Mouse (Mus musculus): ENCODE measurements around the gene Pid1.
A peak's percentile ranks its signal among the peaks of the same experiment; 100 is the strongest.
"Not testable (repeated sequence)": the region's sequence is repeated elsewhere in the genome, so short reads cannot be mapped to it uniquely, and the experiment has no call there.

Gene Pid1

GRCm38 (mm10) chr1:84271712-84272200 lies 92.2 kb downstream of the Pid1 start:
- no peak for DNase-seq (ENCODE audit: low spot score)

GRCm38 (mm10) chr1:84257656-84258055 lies 106.3 kb downstream of the Pid1 start:
- DNase-seq (ENCODE audit: low spot score): no peak

GRCm38 (mm10) chr1:84254361-84254760 lies 109.6 kb downstream of the Pid1 start:
- DNase-seq (ENCODE audit: low spot score): no peak

GRCm38 (mm10) chr1:84253838-84254237 lies 110.1 kb downstream of the Pid1 start:
- peak; percentile 16 for DNase-seq (ENCODE audit: low spot score)

GRCm38 (mm10) chr1:84251205-84251604 lies 112.8 kb downstream of the Pid1 start:
- no peak for DNase-seq (ENCODE audit: low spot score)

DNA sequence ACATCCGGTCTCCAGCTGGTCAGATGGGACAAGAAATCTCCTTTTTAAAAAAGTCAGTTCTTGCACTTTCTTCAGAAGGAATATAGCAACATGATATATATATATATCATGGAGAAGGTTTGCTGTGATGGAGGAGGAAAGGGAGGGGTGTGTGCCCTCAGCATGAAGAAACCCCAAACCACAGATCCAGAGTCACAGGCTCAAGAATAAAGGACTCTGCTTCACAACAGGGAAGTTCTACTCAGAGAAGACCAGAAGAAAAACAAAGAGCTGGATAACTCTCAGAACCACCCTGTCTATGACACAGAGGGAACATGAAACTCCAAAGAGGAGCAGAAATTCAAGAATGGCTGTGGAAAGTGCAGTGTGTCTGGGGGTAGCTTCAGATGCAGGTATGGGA lies 113.2 kb downstream of the Pid1 start:
- no peak for DNase-seq (ENCODE audit: low spot score)

- no peak for DNase-seq (ENCODE audit: low spot score)
These were observed 114.1 kb downstream of the Pid1 start for GRCm38 (mm10) chr1:84249772-84250338.

DNA sequence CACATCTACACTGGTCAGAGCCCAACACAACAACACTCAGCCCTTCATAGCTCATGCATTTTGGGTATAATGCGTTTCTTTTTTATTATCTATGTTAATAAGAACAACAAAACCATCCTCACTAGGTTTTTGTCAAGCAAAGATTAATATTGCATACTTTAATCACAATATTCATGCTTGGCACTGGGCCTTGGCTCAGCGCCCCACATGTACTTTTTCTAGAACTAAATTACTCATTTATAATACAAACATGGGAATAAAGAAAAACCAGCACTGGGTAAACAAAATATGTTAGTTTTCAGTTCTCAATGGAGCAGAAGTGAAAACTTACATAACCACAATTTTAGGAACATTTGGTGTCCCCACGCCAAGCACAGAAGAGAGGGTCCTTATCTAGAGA lies 116.9 kb downstream of the Pid1 start:
- peak; percentile 23 for DNase-seq (ENCODE audit: low spot score)

DNA sequence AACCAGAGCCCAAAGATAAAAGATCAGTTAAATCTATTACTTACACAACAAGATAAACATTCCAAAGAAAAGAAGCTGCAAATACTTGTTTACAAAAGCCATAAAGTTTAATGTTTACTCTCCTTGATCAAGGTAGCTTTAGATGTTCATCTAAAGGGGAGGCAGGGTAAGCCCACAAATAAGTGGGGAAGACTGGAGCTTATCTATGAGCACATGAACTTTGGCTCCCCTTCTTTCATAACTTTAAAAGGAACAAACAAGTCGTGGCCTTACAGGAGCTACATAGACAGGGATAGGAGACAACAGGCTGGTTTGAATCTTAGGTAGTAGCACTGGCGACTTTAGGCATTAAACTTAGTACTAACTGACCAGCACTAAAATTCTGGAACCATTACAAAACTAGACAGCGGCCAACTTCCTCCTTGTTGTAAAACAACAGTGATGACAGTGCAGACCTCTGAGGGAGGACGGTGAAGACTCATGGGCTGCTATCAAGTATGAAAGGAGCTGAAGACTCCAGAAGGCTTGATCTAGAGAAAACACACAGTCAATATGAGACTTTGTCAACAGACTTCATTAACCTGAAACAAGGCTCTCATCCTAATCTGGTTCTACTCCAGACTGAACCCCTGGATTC lies 122.7 kb downstream of the Pid1 start:
- no peak for DNase-seq (ENCODE audit: low spot score)

DNA sequence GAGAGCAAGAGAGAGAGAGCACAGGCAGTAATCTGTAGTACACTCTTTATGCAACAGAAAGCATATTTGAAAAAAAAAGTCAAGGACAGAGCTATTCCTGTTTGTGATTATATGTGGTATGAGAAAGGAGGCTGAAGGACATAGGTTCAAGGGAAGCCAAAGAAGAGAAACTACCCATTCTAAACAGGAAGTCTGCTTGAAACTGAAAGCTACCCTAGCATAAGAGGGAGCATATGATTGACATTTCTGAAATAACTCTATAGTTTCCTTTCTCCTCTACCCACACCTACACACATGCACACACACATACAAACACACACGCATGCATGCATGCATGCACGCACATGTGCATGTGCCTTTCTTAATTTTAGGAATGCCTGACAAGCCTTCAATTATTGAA lies 123.8 kb downstream of the Pid1 start:
- DNase-seq (ENCODE audit: low spot score): no peak

- DNase-seq (ENCODE audit: low spot score): no peak
These were observed 133.5 kb downstream of the Pid1 start for GRCm38 (mm10) chr1:84230431-84230830.

DNA sequence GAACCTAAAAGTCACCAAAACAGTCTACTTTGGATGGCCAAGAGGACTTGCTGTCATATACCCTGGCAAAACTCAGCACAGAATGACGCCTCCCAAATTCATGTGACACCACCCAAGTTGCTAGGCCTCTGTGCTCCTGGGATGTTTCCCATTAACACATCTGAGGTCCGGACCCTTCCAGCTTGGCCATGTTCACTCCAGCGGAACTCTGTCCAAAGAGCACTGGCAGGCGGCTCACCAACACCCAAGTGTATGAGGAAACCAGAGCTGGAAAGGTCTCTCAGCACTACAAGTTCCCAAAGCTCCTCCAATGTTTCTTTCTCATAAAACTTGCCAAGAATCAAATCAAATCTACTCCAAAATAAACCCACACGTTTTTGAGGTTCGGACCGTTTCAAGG lies 138.4 kb downstream of the Pid1 start:
- no peak for DNase-seq (ENCODE audit: low spot score)

DNA sequence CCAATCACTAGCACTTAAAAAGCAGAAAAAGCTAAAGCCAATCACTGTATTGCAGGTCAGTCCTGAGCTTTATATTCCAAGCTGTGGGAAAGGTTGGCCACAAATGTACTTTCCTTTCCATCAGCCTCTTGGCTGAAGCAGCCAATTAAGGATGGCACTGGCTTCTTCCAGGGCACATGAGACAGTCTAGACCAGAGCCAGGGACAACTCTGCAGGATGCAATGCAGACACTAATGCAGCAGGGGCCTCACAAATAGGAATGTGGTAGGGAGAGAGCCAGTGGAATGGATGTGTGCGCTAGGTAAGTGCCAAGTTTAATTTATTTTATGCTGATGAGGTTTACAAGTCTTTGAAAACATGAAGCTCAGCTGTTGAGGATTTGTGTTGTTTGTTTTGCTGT lies 141.9 kb downstream of the Pid1 start:
- no peak for DNase-seq (ENCODE audit: low spot score)

DNA sequence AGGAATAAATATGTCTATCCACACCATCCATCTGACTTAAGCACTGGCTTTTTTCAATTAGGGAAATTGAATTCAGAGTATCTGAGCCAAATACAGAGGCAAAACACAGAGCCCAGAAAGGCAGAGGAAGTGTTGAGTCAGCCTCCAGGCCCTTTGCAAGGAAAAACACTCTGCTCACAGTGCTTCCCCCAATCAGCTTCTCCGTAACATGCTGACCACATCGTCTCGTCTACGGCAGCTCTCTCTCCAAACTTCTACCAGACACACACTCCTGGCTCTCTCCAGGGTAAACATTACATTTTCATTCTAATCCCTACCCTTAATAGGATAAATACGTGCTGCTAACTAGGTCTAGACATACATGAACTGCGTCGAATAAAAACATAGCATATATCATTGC lies 145.4 kb downstream of the Pid1 start:
- no peak for DNase-seq (ENCODE audit: low spot score)

DNA sequence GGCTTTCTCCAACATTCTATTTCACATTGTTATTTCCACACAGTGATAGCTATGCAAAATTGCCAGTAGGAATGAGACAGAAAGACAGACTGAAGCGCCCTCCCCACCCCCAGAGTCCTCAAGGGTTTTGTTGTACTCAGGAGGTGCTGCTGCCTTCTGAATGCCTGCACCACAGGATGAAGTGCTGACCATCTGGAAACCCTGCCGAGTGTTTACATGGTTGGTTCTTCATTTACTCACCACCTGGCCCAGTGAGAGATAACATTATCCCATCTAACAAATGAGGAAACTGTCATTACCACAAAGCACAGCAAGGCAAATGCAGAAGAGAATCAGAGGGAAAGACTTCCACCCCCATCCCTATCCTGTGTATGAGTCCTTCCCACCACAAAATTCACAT lies 146.2 kb downstream of the Pid1 start:
- no peak for DNase-seq (ENCODE audit: low spot score)

DNA sequence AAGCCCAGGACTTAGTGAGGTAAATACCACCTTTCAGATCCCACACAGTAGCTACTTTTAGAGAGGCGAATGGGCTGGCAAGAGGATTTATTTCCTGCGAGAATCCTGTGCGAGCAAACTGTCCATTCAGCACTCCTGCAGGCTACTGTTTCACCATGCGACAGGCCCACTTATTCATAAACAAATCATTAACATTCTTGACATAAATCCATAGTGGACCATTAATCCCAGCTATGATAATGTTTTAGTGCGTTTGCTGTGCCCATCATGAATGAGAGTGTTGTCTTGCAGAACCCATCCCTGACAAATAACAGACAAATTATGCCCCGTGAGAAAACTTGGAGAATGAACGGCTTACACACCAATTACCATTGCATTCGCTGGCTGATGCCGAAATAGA lies 152.5 kb downstream of the Pid1 start:
- no peak for DNase-seq (ENCODE audit: low spot score)

DNA sequence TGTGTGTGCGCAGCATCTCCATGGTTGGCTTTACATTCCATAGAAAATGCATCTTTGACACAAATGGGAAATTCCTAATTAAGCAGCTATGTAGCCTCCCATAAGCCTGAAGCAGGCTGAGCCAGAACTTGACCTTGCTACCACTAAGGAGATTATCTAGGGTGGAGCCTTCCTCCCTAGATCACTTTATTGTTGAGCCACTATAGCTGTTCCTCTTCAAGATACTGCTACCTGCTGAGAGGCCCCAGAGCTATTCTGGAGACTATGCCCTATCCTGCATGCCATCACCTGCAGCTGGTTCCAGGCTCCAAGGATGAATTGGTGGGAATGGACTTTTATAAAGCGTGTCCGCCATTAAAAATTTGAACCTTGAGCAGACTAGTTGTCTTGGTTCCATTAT lies 158.2 kb downstream of the Pid1 start:
- not testable (repeated sequence) for DNase-seq (ENCODE audit: low spot score)

DNA sequence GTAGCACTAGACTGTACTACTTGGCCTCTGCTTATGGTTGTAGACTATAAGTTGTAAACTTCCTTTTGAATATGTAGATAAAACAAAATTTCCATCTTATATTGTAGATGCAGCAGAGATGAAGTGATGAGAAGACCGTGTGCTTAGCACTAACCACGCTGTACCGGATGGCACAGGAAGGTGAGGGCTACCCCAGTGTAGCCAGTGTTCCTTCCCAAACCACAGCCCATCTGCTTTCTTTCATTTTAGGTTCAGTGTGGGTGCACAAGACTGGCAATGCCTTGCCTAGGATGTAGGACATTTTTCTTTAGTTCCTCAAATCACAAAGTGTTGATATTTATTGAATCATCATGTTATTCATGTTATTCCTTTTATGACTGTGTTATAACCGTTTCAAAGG lies 160.5 kb downstream of the Pid1 start:
- no peak for DNase-seq (ENCODE audit: low spot score)

DNA sequence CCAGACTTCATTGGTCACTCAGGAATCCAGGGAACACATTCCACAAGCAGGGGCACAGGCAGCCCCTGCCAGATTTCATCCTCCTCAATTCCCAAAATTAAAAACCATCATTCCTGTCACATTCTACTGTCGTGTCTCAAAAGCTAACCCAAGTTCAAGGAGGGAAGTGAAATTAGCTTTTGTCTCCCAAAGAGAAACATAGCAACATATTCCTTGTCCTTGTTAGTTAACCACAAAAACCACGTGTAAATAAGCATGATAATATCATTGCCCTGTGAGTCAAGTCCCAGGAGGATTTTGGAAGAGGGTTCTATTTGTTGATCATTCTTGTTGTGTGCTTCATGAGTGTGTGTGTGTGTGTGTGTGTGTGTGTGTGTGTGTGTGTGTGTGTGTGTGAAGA lies 164.1 kb downstream of the Pid1 start:
- no peak for DNase-seq (ENCODE audit: low spot score)

DNA sequence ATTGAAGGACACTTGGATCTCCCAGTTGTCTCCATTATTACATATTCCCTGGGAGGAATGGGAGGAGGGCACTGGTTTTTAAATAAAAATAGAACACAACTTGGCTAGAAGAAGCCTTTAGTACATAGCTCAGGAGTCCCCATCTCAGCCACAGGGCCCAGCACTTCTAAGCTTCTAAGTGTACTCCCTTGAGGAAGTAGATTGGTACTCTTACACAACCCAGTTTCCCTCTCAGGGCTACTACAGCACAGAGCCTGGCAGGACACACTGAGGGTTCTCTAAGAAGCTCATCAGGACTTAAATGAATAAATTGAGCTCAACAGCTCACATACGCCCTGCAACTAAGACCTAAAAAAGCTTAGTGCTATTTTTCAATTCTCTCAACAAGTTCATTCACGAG lies 165.1 kb downstream of the Pid1 start:
- no peak for DNase-seq (ENCODE audit: low spot score)

- DNase-seq (ENCODE audit: low spot score): no peak
These were observed 171.8 kb downstream of the Pid1 start for GRCm38 (mm10) chr1:84192167-84192566.

GRCm38 (mm10) chr1:84189446-84189845 lies 174.5 kb downstream of the Pid1 start:
- no peak for DNase-seq (ENCODE audit: low spot score)

DNA sequence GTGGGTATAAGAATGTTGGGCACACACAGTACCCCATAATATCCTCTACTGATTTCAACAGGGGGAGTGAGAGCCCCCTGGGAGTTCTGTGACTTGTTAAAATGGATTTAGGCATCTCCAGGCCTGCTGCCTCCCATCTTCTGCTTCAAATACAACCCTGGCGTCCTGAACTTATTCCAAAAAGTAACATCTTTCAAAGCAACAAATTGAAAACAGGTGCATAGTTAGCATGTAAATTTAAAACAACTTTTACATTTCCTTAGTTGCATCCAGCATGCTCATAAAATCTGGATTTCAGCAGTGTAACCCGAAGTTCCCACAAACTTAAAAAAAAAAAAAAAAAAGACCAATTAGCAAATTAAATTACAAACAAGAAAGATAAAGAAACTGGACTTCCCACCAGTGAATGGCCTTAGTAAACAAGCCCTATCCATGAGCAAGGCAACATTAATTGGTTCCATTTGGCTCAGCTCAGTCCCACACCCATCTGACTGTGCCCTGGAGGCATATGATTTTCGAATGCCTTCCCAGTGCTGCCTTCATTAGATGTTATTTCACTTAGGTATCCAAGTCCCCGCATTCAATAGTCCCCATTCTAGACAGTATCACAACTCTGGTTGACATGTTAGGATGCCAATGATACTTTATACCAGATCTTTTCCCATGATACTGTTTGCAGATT lies 177.1 kb downstream of the Pid1 start:
- no peak for DNase-seq (ENCODE audit: low spot score)

DNA sequence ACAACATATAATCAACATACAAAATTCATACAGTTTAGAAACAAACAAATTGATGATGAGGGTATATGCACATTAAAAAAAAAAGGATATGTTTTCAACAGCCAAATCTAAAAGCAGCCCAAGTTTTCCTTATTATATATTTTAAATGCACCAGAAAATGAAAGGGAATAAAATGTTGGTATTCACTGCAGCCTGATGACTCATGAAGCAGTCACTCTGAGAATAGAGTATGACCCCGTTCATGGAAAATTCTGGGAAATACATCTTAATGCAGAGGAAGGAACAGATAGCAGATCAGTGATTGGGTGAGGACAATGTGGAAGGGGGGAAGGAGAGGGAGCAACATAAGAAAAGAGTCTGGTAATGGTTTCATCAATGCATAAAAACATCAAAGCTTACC lies 186.3 kb downstream of the Pid1 start:
- no peak for DNase-seq (ENCODE audit: low spot score)
